Mouse (Mus musculus) heart, embryonic 16.5 days (tissue): ENCODE results near the gene Hmgb1. TPM values are rescaled to one million over a fixed set of nuclear protein-coding genes. Genes with fewer than 3 reads are reported as not detected.

Source experiments
- ATAC-seq: fragments of 200-750 bp; cut with Nextera tagmentation; replicated peaks from 2 replicates; pipeline ENCODE4 v1.8.0; 2017; ENCODE audit warnings: moderate number of reproducible peaks; ENCODE audit not compliant: insufficient read depth, low FRiP score; ENCODE audit errors: extremely low read depth
- H3K27ac ChIP-seq: fragments of 300-500 bp; sonication (generic); 2 replicates; pipeline ENCODE4 v1.5.1; 2014; ENCODE audit warnings: mild to moderate bottlenecking, low read length, control low read depth, moderate library complexity
- H3K27me3 ChIP-seq: fragments of 300-500 bp; sonication (generic); 2 replicates; pipeline ENCODE4 v1.6.1; 2014; ENCODE audit warnings: low read length, mixed read lengths; ENCODE audit not compliant: control insufficient read depth, insufficient read depth
- H3K36me3 ChIP-seq: fragments of 300-500 bp; sonication (generic); 2 replicates; pipeline ENCODE4 v1.6.1; 2014; ENCODE audit not compliant: control insufficient read depth, insufficient read depth
- H3K4me1 ChIP-seq: fragments of 300-500 bp; sonication (generic); 2 replicates; pipeline ENCODE4 v1.6.1; 2014; ENCODE audit warnings: low read length, mixed read lengths; ENCODE audit not compliant: control insufficient read depth, insufficient read depth
- H3K4me2 ChIP-seq: fragments of 300-500 bp; sonication (generic); 2 replicates; pipeline ENCODE4 v1.6.1; 2014; ENCODE audit warnings: low read depth, mild to moderate bottlenecking, control low read depth, low read length
- H3K4me3 ChIP-seq: fragments of 300-500 bp; sonication (generic); 2 replicates; pipeline ENCODE4 v1.5.1; 2014; ENCODE audit warnings: mild to moderate bottlenecking, control low read depth, low read length
- H3K9ac ChIP-seq: fragments of 300-500 bp; sonication (generic); 2 replicates; pipeline ENCODE4 v1.6.1; 2014; ENCODE audit warnings: low read length, control low read depth
- H3K9me3 ChIP-seq: fragments of 300-500 bp; sonication (generic); replicated peaks from 2 replicates; pipeline ENCODE4 v1.6.1; 2016; ENCODE audit warnings: low read length; ENCODE audit not compliant: control insufficient read depth
- WGBS: fragments of 180-500 bp; shearing (Covaris S2); extraction: QIAGEN DNeasy Blood & Tissue Kit; methylation state at CpG from one replicate; pipeline ENCODE4 v1.1.7; 2014; 5-methylcytosine and 5-hydroxymethylcytosine counted together
- polyA plus RNA-seq: library from polyadenylated mRNA; unstranded; fragments of >200 nt; fragmentation: Nextera tagmentation; extraction: Ambion mirVana; gene quantifications from 2 replicates; pipeline ENCODE4 v1.2.1, GENCODE M21; 2015

The Hmgb1 gene
- polyA plus RNA-seq, 1 experiment from 2014 or later = 757 TPM

GRCm38 (mm10) chr5:149005701-149006361 is 178.5 kb downstream of the Hmgb1 start:
- Histone ChIP-seq H3K9ac (peak overlapping the region; percentile 61), H3K9me3 (0 out of 2 replicates have a peak, but pooled peaks cover 4% of the 10 kb centered on the region), H3K36me3 (no peaks in the 10 kb centered on the region), H3K27ac (no peak overlapping the region; the same call in 1 of the 2 replicates), H3K4me3 (peak overlapping the region; percentile 45), H3K4me1 (peaks cover 16% of the 10 kb centered on the region), H3K4me2 (peak overlapping the region; percentile 78), H3K27me3 (no peaks in the 10 kb centered on the region)
- 61% methylated on average over 9 of the region's 9 CpGs for WGBS
- no peak for ATAC-seq

GRCm38 (mm10) chr5:149005083-149005482 is 179.2 kb downstream of the Hmgb1 start:
- no peak for ATAC-seq
- peaks cover 16% of the 10 kb centered on the region for H3K4me1 ChIP-seq
- WGBS = 44% methylated on average over 7 of the region's 9 CpGs
- no peak overlapping the region for H3K4me2 ChIP-seq
- H3K36me3 ChIP-seq = no peaks in the 10 kb centered on the region
- no peaks in the 10 kb centered on the region for H3K27me3 ChIP-seq
- H3K27ac ChIP-seq = no peak overlapping the region
- 0 out of 2 replicates have a peak, but pooled peaks cover 4% of the 10 kb centered on the region for H3K9me3 ChIP-seq
- no peak overlapping the region for H3K9ac ChIP-seq
- no peak overlapping the region for H3K4me3 ChIP-seq

GRCm38 (mm10) chr5:149003137-149003536 is 181.2 kb downstream of the Hmgb1 start:
- WGBS = 34% methylated on average over 2 of the region's 2 CpGs
- no peaks in the 10 kb centered on the region for H3K36me3 ChIP-seq
- ATAC-seq = no peak
- no peak overlapping the region for H3K27ac ChIP-seq
- H3K9me3 ChIP-seq = 0 out of 2 replicates have a peak, but pooled peaks cover 4% of the 10 kb centered on the region
- H3K4me3 ChIP-seq = no peak overlapping the region
- H3K27me3 ChIP-seq = no peaks in the 10 kb centered on the region
- no peak overlapping the region for H3K4me2 ChIP-seq
- H3K9ac ChIP-seq = no peak overlapping the region
- H3K4me1 ChIP-seq = peaks cover 16% of the 10 kb centered on the region

- no peak overlapping the region for H3K4me2 ChIP-seq
- no peaks in the 10 kb centered on the region for H3K27me3 ChIP-seq
- no peaks in the 10 kb centered on the region for H3K36me3 ChIP-seq
- ATAC-seq = no peak
- peaks cover 14% of the 10 kb centered on the region for H3K4me1 ChIP-seq
- WGBS = 72% methylated on average over 6 of the region's 6 CpGs
- H3K4me3 ChIP-seq = no peak overlapping the region
- no peak overlapping the region for H3K27ac ChIP-seq
- H3K9me3 ChIP-seq = 0 out of 2 replicates have a peak, but pooled peaks cover 4% of the 10 kb centered on the region
- no peak overlapping the region for H3K9ac ChIP-seq
Observed at GRCm38 (mm10) chr5:149002803-149003115, 181.5 kb downstream of the Hmgb1 start.

- Histone ChIP-seq H3K4me2 (no peak overlapping the region), H3K27me3 (no peaks in the 10 kb centered on the region), H3K36me3 (no peaks in the 10 kb centered on the region), H3K9me3 (0 out of 2 replicates have a peak, but pooled peaks cover 4% of the 10 kb centered on the region), H3K27ac (no peak overlapping the region), H3K4me3 (no peak overlapping the region), H3K4me1 (peaks cover 8% of the 10 kb centered on the region), H3K9ac (no peak overlapping the region)
- no peak for ATAC-seq
- 69% methylated on average over 20 of the region's 20 CpGs for WGBS
Observed at GRCm38 (mm10) chr5:149002034-149002802, 182.1 kb downstream of the Hmgb1 start.

- H3K4me3 ChIP-seq = no peak overlapping the region
- no peak overlapping the region for H3K27ac ChIP-seq
- H3K9ac ChIP-seq = no peak overlapping the region
- 86% methylated on average over 7 of the region's 7 CpGs for WGBS
- no peaks in the 10 kb centered on the region for H3K36me3 ChIP-seq
- no peak overlapping the region for H3K4me2 ChIP-seq
- H3K4me1 ChIP-seq = peaks cover 9% of the 10 kb centered on the region
- 0 out of 2 replicates have a peak, but pooled peaks cover 4% of the 10 kb centered on the region for H3K9me3 ChIP-seq
- ATAC-seq = no peak
- H3K27me3 ChIP-seq = no peaks in the 10 kb centered on the region
Observed at GRCm38 (mm10) chr5:148999802-149000201, 184.5 kb downstream of the Hmgb1 start.

GRCm38 (mm10) chr5:148998512-148998911 is 185.8 kb downstream of the Hmgb1 start:
- Histone ChIP-seq H3K36me3 (no peaks in the 10 kb centered on the region), H3K27me3 (no peaks in the 10 kb centered on the region), H3K4me3 (no peak overlapping the region), H3K4me1 (peaks cover 13% of the 10 kb centered on the region), H3K4me2 (no peak overlapping the region), H3K9ac (no peak overlapping the region), H3K27ac (no peak overlapping the region), H3K9me3 (0 out of 2 replicates have a peak, but pooled peaks cover 4% of the 10 kb centered on the region)
- ATAC-seq = no peak
- WGBS = 60% methylated on average over 14 of the region's 14 CpGs

GRCm38 (mm10) chr5:148996709-148997037 is 187.6 kb downstream of the Hmgb1 start:
- WGBS = 62% methylated on average over 4 of the region's 4 CpGs
- 0 out of 2 replicates have a peak, but pooled peaks cover 4% of the 10 kb centered on the region for H3K9me3 ChIP-seq
- H3K4me1 ChIP-seq = peaks cover 13% of the 10 kb centered on the region
- ATAC-seq = no peak
- no peak overlapping the region for H3K4me3 ChIP-seq
- no peak overlapping the region for H3K9ac ChIP-seq
- H3K36me3 ChIP-seq = no peaks in the 10 kb centered on the region
- no peak overlapping the region for H3K4me2 ChIP-seq
- H3K27ac ChIP-seq = no peak overlapping the region
- H3K27me3 ChIP-seq = no peaks in the 10 kb centered on the region
